Mouse (Mus musculus) kidney, postnatal 0 days (tissue): ENCODE data around the gene Defb29. TPM values are rescaled to one million over a fixed set of nuclear protein-coding genes. Genes with fewer than 3 reads are reported as not detected.
A peak's percentile ranks its signal among the peaks of the same experiment; 100 is the strongest.

ENCODE experiments used
- ATAC-seq: fragments of 200-750 bp; cut with Nextera tagmentation; replicated peaks from 2 replicates; pipeline ENCODE4 v1.8.0; 2017; ENCODE audit warnings: low read depth, moderate number of reproducible peaks, moderate TSS enrichment, moderate library complexity; ENCODE audit not compliant: low FRiP score
- DNase-seq: peaks from one replicate; pipeline ENCODE4 v3.0.0-alpha.2; 2016; ENCODE audit warnings: low spot score
- H3K27ac ChIP-seq: fragments of 300-500 bp; sonication (generic); 2 replicates; pipeline ENCODE4 v1.5.1; 2014; ENCODE audit warnings: mild to moderate bottlenecking
- H3K27me3 ChIP-seq: fragments of 300-500 bp; sonication (generic); 2 replicates; pipeline ENCODE4 v1.6.1; 2014; ENCODE audit warnings: low read length, mixed read lengths; ENCODE audit not compliant: insufficient read depth
- H3K36me3 ChIP-seq: fragments of 300-500 bp; sonication (generic); 2 replicates; pipeline ENCODE4 v1.6.1; 2014; ENCODE audit warnings: low read length, mixed read lengths; ENCODE audit not compliant: insufficient read depth
- H3K4me1 ChIP-seq: fragments of 300-500 bp; sonication (generic); replicated peaks from 2 replicates; pipeline ENCODE4 v1.6.1; 2014; ENCODE audit warnings: antibody characterized with exemption, low read length, mixed read lengths; ENCODE audit not compliant: insufficient read depth
- H3K4me2 ChIP-seq: fragments of 300-500 bp; sonication (generic); 2 replicates; pipeline ENCODE4 v1.6.1; 2014; ENCODE audit warnings: mild to moderate bottlenecking, low read length, moderate library complexity, mixed read lengths
- H3K4me3 ChIP-seq: fragments of 300-500 bp; sonication (generic); replicated peaks from 2 replicates; pipeline ENCODE4 v1.5.1; 2014; ENCODE audit warnings: low read depth, low read length
- H3K9ac ChIP-seq: fragments of 300-500 bp; sonication (generic); 2 replicates; pipeline ENCODE4 v1.6.1; 2014; ENCODE audit warnings: low read depth, low read length
- H3K9me3 ChIP-seq: fragments of 300-500 bp; sonication (generic); replicated peaks from 2 replicates; pipeline ENCODE4 v1.6.1; 2016; ENCODE audit warnings: low read length, inconsistent platforms, mixed read lengths
- CTCF ChIP-seq: IDR thresholded peaks from 2 replicates; pipeline ENCODE4 v1.5.1; 2016; ENCODE audit warnings: antibody characterized with exemption, low read depth, mild to moderate bottlenecking, moderate library complexity
- WGBS: fragments of 180-500 bp; shearing (Covaris S2); extraction: QIAGEN DNeasy Blood & Tissue Kit; methylation state at CpG from one replicate; pipeline ENCODE4 v1.1.7; 2014; 5-methylcytosine and 5-hydroxymethylcytosine counted together
- polyA plus RNA-seq: library from polyadenylated mRNA; unstranded; fragments of >200 nt; fragmentation: Nextera tagmentation; extraction: Ambion mirVana; gene quantifications from 2 replicates; pipeline ENCODE4 v1.2.1, GENCODE M21; 2015

Gene Defb29
- polyA plus RNA-seq, 1 experiment from 2014 or later, result 64.8 TPM

- 60% methylated on average over 8 of the region's 8 CpGs for WGBS
- ATAC-seq (no peak), DNase-seq (no peak)
- Histone ChIP-seq H3K27me3 (no peaks in the 10 kb centered on the region), H3K4me3 (no peak overlapping the region), H3K27ac (no peak overlapping the region), H3K4me1 (no peaks in the 10 kb centered on the region), H3K4me2 (no peak overlapping the region), H3K9me3 (no peaks in the 10 kb centered on the region), H3K36me3 (no peaks in the 10 kb centered on the region), H3K9ac (no peak overlapping the region)
- TF ChIP-seq CTCF, result no peak
Observed at GRCm38 (mm10) chr2:152573484-152573883, 33.6 kb upstream of the Defb29 start.

GRCm38 (mm10) chr2:152572114-152572794, 32.4 kb upstream of the Defb29 start, which contains the start of gene Defb21:
Gene Defb21, plus strand, starts transcription at chr2:152572744.
- WGBS, result 67% methylated on average over 11 of the region's 11 CpGs
- no peak for ATAC-seq
- Histone ChIP-seq H3K9me3 (no peaks in the 10 kb centered on the region), H3K27me3 (no peaks in the 10 kb centered on the region), H3K9ac (no peak within 1 kb of the TSS), H3K27ac (no peak within 1 kb of the TSS), H3K4me1 (no peaks in the 10 kb centered on the region), H3K4me3 (no peak within 1 kb of the TSS), H3K4me2 (no peak within 1 kb of the TSS), H3K36me3 (no peaks in the 10 kb centered on the region)
- TF ChIP-seq CTCF, result peak; percentile 59
- no peak for DNase-seq

DNA sequence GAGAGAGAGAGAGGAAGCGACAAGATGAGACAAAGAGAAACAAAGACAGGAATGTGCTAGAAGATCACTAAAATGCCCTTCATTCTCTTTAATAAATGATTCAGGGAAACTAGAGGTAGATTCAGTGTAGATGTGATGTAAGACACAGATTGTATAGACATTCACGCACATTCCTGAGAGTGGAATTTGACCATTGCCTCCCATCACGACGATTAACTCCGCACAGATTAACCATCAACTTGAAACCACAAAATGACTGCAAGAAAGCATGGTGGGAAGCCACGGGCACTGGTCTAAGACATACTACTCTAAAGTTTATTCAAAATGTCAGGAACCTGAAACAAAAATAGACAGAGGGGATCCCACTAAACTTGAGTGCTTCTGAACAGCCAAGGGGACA, 30.4 kb upstream of the Defb29 start:
- peak; percentile 75 for ATAC-seq
- no peaks in the 10 kb centered on the region for H3K4me1 ChIP-seq
- peak overlapping the region; percentile 27 for H3K27ac ChIP-seq
- H3K4me2 ChIP-seq, result no peak overlapping the region
- DNase-seq, result peak; percentile 43
- H3K9me3 ChIP-seq, result no peaks in the 10 kb centered on the region
- no peak for TF ChIP-seq CTCF
- H3K36me3 ChIP-seq, result no peaks in the 10 kb centered on the region
- H3K9ac ChIP-seq, result no peak overlapping the region
- no peak overlapping the region for H3K4me3 ChIP-seq
- 64% methylated on average over 6 of the region's 6 CpGs for WGBS
- H3K27me3 ChIP-seq, result no peaks in the 10 kb centered on the region

DNA sequence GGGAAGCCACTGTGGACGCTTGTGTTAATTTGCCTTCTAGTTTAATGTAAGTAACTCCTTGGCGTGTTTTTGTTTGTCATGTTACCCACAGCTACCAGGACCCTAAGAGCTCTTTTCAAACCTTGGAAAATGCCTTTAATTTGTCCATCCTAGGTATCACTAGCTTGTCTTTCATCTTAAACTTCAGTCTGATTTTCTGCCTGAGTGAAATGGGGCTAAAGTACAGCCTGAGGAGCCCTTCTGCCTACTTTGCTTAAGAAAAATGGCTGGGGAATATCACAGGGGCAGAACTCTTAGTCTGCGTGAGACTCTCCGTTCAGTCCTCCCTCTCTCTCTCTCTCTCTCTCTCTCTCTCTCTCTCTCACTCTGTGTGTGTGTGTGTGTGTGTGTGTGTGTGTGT, 30.0 kb upstream of the Defb29 start:
- 62% methylated on average over 4 of the region's 4 CpGs for WGBS

DNA sequence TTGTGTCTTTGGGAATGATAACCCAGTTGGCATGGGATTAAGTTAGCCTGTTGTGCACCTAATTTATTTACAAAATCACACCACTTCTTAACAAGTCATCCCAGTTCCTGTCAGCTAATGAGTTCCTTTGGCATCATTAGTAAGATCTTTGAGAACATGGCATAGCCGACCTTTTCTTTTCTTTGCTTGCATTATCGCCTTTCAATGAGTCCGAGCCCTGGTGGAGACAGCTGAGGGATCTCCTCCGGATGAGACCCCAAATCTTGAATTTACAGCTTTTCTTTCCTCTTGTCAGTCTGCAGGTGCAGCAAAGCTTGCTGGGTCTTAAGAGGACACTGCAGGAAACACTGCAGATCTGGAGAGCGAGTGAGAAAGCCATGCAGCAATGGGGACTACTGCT, 29.1 kb upstream of the Defb29 start, which contains the start of gene Gm17416:
Gm17416 (plus strand) TSS at position 301 of the 400 bp plus-strand sequence.
- Histone ChIP-seq H3K9me3 (no peaks in the 10 kb centered on the region), H3K36me3 (no peaks in the 10 kb centered on the region), H3K9ac (no peak within 1 kb of the TSS), H3K4me1 (no peaks in the 10 kb centered on the region), H3K27me3 (no peaks in the 10 kb centered on the region), H3K4me3 (no peak within 1 kb of the TSS), H3K27ac (peak within 1 kb of the TSS; percentile 20), H3K4me2 (no peak within 1 kb of the TSS)
- DNase-seq, result no peak
- no peak for ATAC-seq
- 80% methylated on average over 5 of the region's 5 CpGs for WGBS
- no peak for TF ChIP-seq CTCF

More for the DNA sequence above, 30.0 kb upstream of the Defb29 start:
- H3K27ac ChIP-seq, result peak overlapping the region; percentile 20
- H3K4me1 ChIP-seq, result no peaks in the 10 kb centered on the region
- TF ChIP-seq CTCF, result no peak
- ATAC-seq (peak; percentile 17; the same call in 1 of the 2 replicates), DNase-seq (no peak)
- no peak overlapping the region for H3K4me2 ChIP-seq
- H3K9ac ChIP-seq, result no peak overlapping the region
- no peak overlapping the region for H3K4me3 ChIP-seq
- H3K36me3 ChIP-seq, result no peaks in the 10 kb centered on the region
- H3K27me3 ChIP-seq, result no peaks in the 10 kb centered on the region
- H3K9me3 ChIP-seq, result no peaks in the 10 kb centered on the region

GRCm38 (mm10) chr2:152556655-152557054, 16.8 kb upstream of the Defb29 start:
- ATAC-seq, result no peak
- H3K27me3 ChIP-seq, result no peaks in the 10 kb centered on the region
- no peak for TF ChIP-seq CTCF

More at GRCm38 (mm10) chr2:152556655-152557054, 16.8 kb upstream of the Defb29 start:
- WGBS, result 88% methylated on average over 7 of the region's 7 CpGs
- H3K27ac ChIP-seq, result no peak overlapping the region
- no peak overlapping the region for H3K4me2 ChIP-seq
- no peaks in the 10 kb centered on the region for H3K9me3 ChIP-seq
- no peak for DNase-seq
- H3K4me1 ChIP-seq, result peaks cover 5% of the 10 kb centered on the region; the same call in 1 of the 2 replicates
- H3K9ac ChIP-seq, result no peak overlapping the region
- H3K4me3 ChIP-seq, result no peak overlapping the region
- H3K36me3 ChIP-seq, result no peaks in the 10 kb centered on the region
